ENCODE assay signal across 27 mouse cellular contexts in the genomic region with DNA sequence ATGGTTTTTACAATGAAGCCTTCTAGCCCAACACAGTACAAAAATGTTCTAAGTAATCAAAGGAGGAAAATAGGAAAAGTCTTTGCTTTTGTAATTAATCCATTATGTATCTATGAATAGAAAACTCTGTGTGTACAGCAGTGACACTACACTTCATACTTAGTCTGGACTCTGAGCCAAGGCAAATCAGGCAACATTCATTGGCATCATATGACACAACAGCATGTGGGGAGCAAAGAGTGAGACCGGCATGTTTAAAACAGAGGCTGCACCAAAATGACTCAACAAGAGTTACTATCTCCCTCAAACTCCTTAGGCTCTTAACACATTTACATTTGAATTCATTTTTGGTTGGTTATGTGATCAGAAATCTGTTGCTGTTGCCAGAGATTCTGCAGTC.
"Had no signal": no experiment of that assay in that cellular context is flagged by ENCODE, and none has a peak within 500 bp of the region (broad histone marks: within the 10 kb centered on the region; RNA-seq: fewer than 3 reads in every experiment).

No protein-coding gene starts in this region.

- H3K9me3 ChIP-seq: heart, embryonic 13.5 days; heart, embryonic 15.5 days; hindbrain, embryonic 13.5 days; hindbrain, embryonic 15.5 days; kidney, embryonic 15.5 days; limb, embryonic 13.5 days; limb, embryonic 15.5 days; liver, embryonic 12.5 days had no signal

- H3K27me3 ChIP-seq: heart, embryonic 13.5 days; heart, embryonic 15.5 days; hindbrain, embryonic 13.5 days; hindbrain, embryonic 15.5 days; kidney, embryonic 15.5 days; limb, embryonic 13.5 days; limb, embryonic 15.5 days; liver, embryonic 12.5 days had no signal

- ATAC-seq: hindbrain, postnatal 0 days; intestine, embryonic 16.5 days; liver, embryonic 12.5 days had no signal

- H3K27ac ChIP-seq: heart, adult 2 months; heart, embryonic 13.5 days; heart, embryonic 15.5 days; hindbrain, embryonic 13.5 days; hindbrain, embryonic 15.5 days; hindbrain, postnatal 0 days; kidney, embryonic 15.5 days; kidney, postnatal 0 days; limb, embryonic 13.5 days; limb, embryonic 15.5 days; liver, embryonic 12.5 days; liver, embryonic 14.5 days had no signal

- DNase-seq: gastrocnemius, postnatal 14 days; gastrocnemius, postnatal 36 days; heart, adult 11 months; heart, adult 2 months; heart, postnatal 14 days; heart, postnatal 36 days; kidney, adult 11 months; kidney, adult 2 months; kidney, adult 9 months; kidney, postnatal 14 days; kidney, postnatal 36 days; layer of hippocampus, adult 9-11 months; layer of hippocampus, postnatal 36 days; left cerebral cortex, postnatal 4 days had no signal

- H3K4me3 ChIP-seq: heart, adult 2 months; heart, embryonic 13.5 days; heart, embryonic 15.5 days; hindbrain, embryonic 13.5 days; hindbrain, embryonic 15.5 days; kidney, embryonic 15.5 days; limb, embryonic 13.5 days; limb, embryonic 15.5 days; liver, embryonic 12.5 days had no signal

- H3K9ac ChIP-seq: heart, embryonic 13.5 days; heart, embryonic 15.5 days; hindbrain, embryonic 13.5 days; hindbrain, embryonic 15.5 days; kidney, embryonic 15.5 days; limb, embryonic 13.5 days; limb, embryonic 15.5 days; liver, embryonic 12.5 days; liver, embryonic 14.5 days had no signal

- H3K4me1 ChIP-seq: heart, embryonic 15.5 days; hindbrain, embryonic 13.5 days; hindbrain, embryonic 15.5 days; kidney, embryonic 15.5 days; limb, embryonic 13.5 days; limb, embryonic 15.5 days; liver, embryonic 12.5 days had no signal

- H3K36me3 ChIP-seq: heart, embryonic 13.5 days; heart, embryonic 15.5 days; hindbrain, embryonic 13.5 days; hindbrain, embryonic 15.5 days; kidney, embryonic 15.5 days; limb, embryonic 13.5 days; limb, embryonic 15.5 days; liver, embryonic 12.5 days had no signal

- H3K4me2 ChIP-seq: heart, embryonic 11.5 days; heart, embryonic 13.5 days; heart, embryonic 15.5 days; hindbrain, embryonic 13.5 days; hindbrain, embryonic 15.5 days; kidney, embryonic 15.5 days; limb, embryonic 13.5 days; limb, embryonic 15.5 days; liver, embryonic 12.5 days had no signal
